Mouse (Mus musculus) embryonic facial prominence, embryonic 15.5 days (tissue): ENCODE measurements around the gene Prdm8. TPM values are rescaled to one million over a fixed set of nuclear protein-coding genes. Genes with fewer than 3 reads are reported as not detected.

Experiments used
- ATAC-seq: fragments of 200-750 bp; cut with Nextera tagmentation; 2 replicates; pipeline ENCODE4 v1.8.0; 2017; ENCODE audit warnings: low read depth, moderate TSS enrichment; ENCODE audit not compliant: insufficient number of reproducible peaks, low FRiP score, low TSS enrichment
- H3K27ac ChIP-seq: fragments of 300-500 bp; sonication (generic); replicated peaks from 2 replicates; pipeline ENCODE4 v1.5.1; 2015; ENCODE audit warnings: mild to moderate bottlenecking, inconsistent platforms
- H3K27me3 ChIP-seq: fragments of 300-500 bp; sonication (generic); 2 replicates; pipeline ENCODE4 v1.6.1; 2015; ENCODE audit warnings: inconsistent platforms
- H3K36me3 ChIP-seq: fragments of 300-500 bp; sonication (generic); 2 replicates; pipeline ENCODE4 v1.6.1; 2015; ENCODE audit warnings: mild to moderate bottlenecking, inconsistent platforms
- H3K4me1 ChIP-seq: fragments of 300-500 bp; sonication (generic); 2 replicates; pipeline ENCODE4 v1.6.1; 2015; ENCODE audit warnings: inconsistent platforms
- H3K4me2 ChIP-seq: fragments of 300-500 bp; sonication (generic); replicated peaks from 2 replicates; pipeline ENCODE4 v1.6.1; 2015; ENCODE audit warnings: mild to moderate bottlenecking, inconsistent platforms
- H3K4me3 ChIP-seq: fragments of 300-500 bp; sonication (generic); replicated peaks from 2 replicates; pipeline ENCODE4 v1.5.1; 2015; ENCODE audit warnings: mild to moderate bottlenecking, inconsistent platforms
- H3K9ac ChIP-seq: fragments of 300-500 bp; sonication (generic); 2 replicates; pipeline ENCODE4 v1.6.1; 2015; ENCODE audit warnings: inconsistent platforms
- H3K9me3 ChIP-seq: fragments of 300-500 bp; sonication (generic); replicated peaks from 2 replicates; pipeline ENCODE4 v1.6.1; 2016; ENCODE audit warnings: inconsistent platforms
- WGBS: fragments of 180-500 bp; shearing (Covaris S2); methylation state at CpG from one replicate; pipeline ENCODE4 v1.1.7; 2015; 5-methylcytosine and 5-hydroxymethylcytosine counted together
- polyA plus RNA-seq: library from polyadenylated mRNA; unstranded; fragments of >200 nt; fragmentation: Nextera tagmentation; extraction: Ambion mirVana; gene quantifications from 2 replicates; pipeline ENCODE4 v1.2.1, GENCODE M21; 2015

Prdm8 gene
- polyA plus RNA-seq, 1 experiment from 2014 or later = 0.19 TPM

- Histone ChIP-seq H3K4me1 (peaks cover 14% of the 10 kb centered on the region), H3K4me3 (no peak overlapping the region), H3K4me2 (no peak overlapping the region), H3K9me3 (no peaks in the 10 kb centered on the region), H3K36me3 (no peaks in the 10 kb centered on the region), H3K9ac (no peak overlapping the region), H3K27me3 (peaks cover 89% of the 10 kb centered on the region), H3K27ac (no peak overlapping the region)
- ATAC-seq = no peak
These were observed 6.7 kb downstream of the Prdm8 start for GRCm38 (mm10) chr5:98173694-98174093.

GRCm38 (mm10) chr5:98179606-98180005 lies 12.6 kb downstream of the Prdm8 start:
- WGBS = 4% methylated on average over 12 of the region's 12 CpGs
- no peak for ATAC-seq
- H3K36me3 ChIP-seq = no peaks in the 10 kb centered on the region
- no peaks in the 10 kb centered on the region for H3K9me3 ChIP-seq
- peaks cover 19% of the 10 kb centered on the region for H3K4me1 ChIP-seq
- no peak overlapping the region for H3K27ac ChIP-seq
- no peak overlapping the region for H3K4me2 ChIP-seq
- H3K9ac ChIP-seq = no peak overlapping the region
- H3K4me3 ChIP-seq = no peak overlapping the region
- peaks cover 93% of the 10 kb centered on the region for H3K27me3 ChIP-seq

GRCm38 (mm10) chr5:98180461-98180887 lies 13.5 kb downstream of the Prdm8 start:
- H3K9ac ChIP-seq = no peak overlapping the region
- H3K4me3 ChIP-seq = peak overlapping the region; percentile 16; the same call in 1 of the 2 replicates
- under 1% methylated on average over 19 of the region's 19 CpGs for WGBS
- H3K4me2 ChIP-seq = peak overlapping the region; percentile 29; the same call in 1 of the 2 replicates
- peaks cover 95% of the 10 kb centered on the region for H3K27me3 ChIP-seq
- H3K36me3 ChIP-seq = no peaks in the 10 kb centered on the region
- no peak overlapping the region for H3K27ac ChIP-seq
- no peak for ATAC-seq
- peaks cover 27% of the 10 kb centered on the region for H3K4me1 ChIP-seq
- no peaks in the 10 kb centered on the region for H3K9me3 ChIP-seq

GRCm38 (mm10) chr5:98180888-98181635 lies 14.1 kb downstream of the Prdm8 start:
- WGBS = under 1% methylated on average over 27 of the region's 27 CpGs
- H3K9ac ChIP-seq = no peak overlapping the region

GRCm38 (mm10) chr5:98181686-98182602 lies 14.9 kb downstream of the Prdm8 start:
- Histone ChIP-seq H3K4me3 (no peak overlapping the region), H3K4me1 (peaks cover 40% of the 10 kb centered on the region)
- 3% methylated on average over 16 of the region's 16 CpGs for WGBS

More at GRCm38 (mm10) chr5:98180888-98181635, 14.1 kb downstream of the Prdm8 start:
- H3K4me1 ChIP-seq = peaks cover 33% of the 10 kb centered on the region
- no peaks in the 10 kb centered on the region for H3K36me3 ChIP-seq
- peaks cover 96% of the 10 kb centered on the region for H3K27me3 ChIP-seq
- no peak overlapping the region for H3K27ac ChIP-seq
- no peak for ATAC-seq
- H3K4me2 ChIP-seq = peak overlapping the region; percentile 29; the same call in 1 of the 2 replicates
- no peaks in the 10 kb centered on the region for H3K9me3 ChIP-seq
- peak overlapping the region; percentile 16; the same call in 1 of the 2 replicates for H3K4me3 ChIP-seq

GRCm38 (mm10) chr5:98182603-98182920 lies 15.6 kb downstream of the Prdm8 start:
- H3K4me2 ChIP-seq = no peak overlapping the region
- 2% methylated on average over 5 of the region's 5 CpGs for WGBS
- no peak for ATAC-seq
- no peak overlapping the region for H3K4me3 ChIP-seq
- H3K27me3 ChIP-seq = peaks cover 94% of the 10 kb centered on the region
- H3K9me3 ChIP-seq = no peaks in the 10 kb centered on the region
- H3K36me3 ChIP-seq = no peaks in the 10 kb centered on the region
- H3K27ac ChIP-seq = no peak overlapping the region
- H3K4me1 ChIP-seq = peaks cover 40% of the 10 kb centered on the region
- H3K9ac ChIP-seq = no peak overlapping the region

More at GRCm38 (mm10) chr5:98181686-98182602, 14.9 kb downstream of the Prdm8 start:
- no peaks in the 10 kb centered on the region for H3K36me3 ChIP-seq
- no peak overlapping the region for H3K9ac ChIP-seq
- no peak for ATAC-seq
- H3K9me3 ChIP-seq = no peaks in the 10 kb centered on the region
- H3K27ac ChIP-seq = no peak overlapping the region
- H3K4me2 ChIP-seq = no peak overlapping the region
- peaks cover 96% of the 10 kb centered on the region for H3K27me3 ChIP-seq

GRCm38 (mm10) chr5:98183031-98183595 lies 16.1 kb downstream of the Prdm8 start:
- H3K36me3 ChIP-seq = no peaks in the 10 kb centered on the region
- H3K27ac ChIP-seq = no peak overlapping the region
- WGBS = 5% methylated on average over 14 of the region's 14 CpGs
- no peak for ATAC-seq
- H3K4me1 ChIP-seq = peaks cover 40% of the 10 kb centered on the region
- no peak overlapping the region for H3K4me2 ChIP-seq
- H3K9ac ChIP-seq = no peak overlapping the region
- no peaks in the 10 kb centered on the region for H3K9me3 ChIP-seq
- H3K27me3 ChIP-seq = peaks cover 94% of the 10 kb centered on the region
- H3K4me3 ChIP-seq = no peak overlapping the region

GRCm38 (mm10) chr5:98184281-98184910 lies 17.4 kb downstream of the Prdm8 start:
- no peak for ATAC-seq
- Histone ChIP-seq H3K27ac (no peak overlapping the region), H3K27me3 (peaks cover 94% of the 10 kb centered on the region), H3K4me1 (peaks cover 44% of the 10 kb centered on the region), H3K4me2 (no peak overlapping the region; the same call in 1 of the 2 replicates), H3K9me3 (no peaks in the 10 kb centered on the region), H3K9ac (no peak overlapping the region), H3K36me3 (no peaks in the 10 kb centered on the region), H3K4me3 (no peak overlapping the region)
- WGBS = 4% methylated on average over 17 of the region's 17 CpGs

GRCm38 (mm10) chr5:98184971-98185805 lies 18.2 kb downstream of the Prdm8 start:
- Histone ChIP-seq H3K36me3 (no peaks in the 10 kb centered on the region), H3K4me3 (peak overlapping the region; percentile 55), H3K9me3 (no peaks in the 10 kb centered on the region), H3K27ac (no peak overlapping the region), H3K9ac (no peak overlapping the region), H3K4me1 (peaks cover 46% of the 10 kb centered on the region), H3K27me3 (peaks cover 94% of the 10 kb centered on the region), H3K4me2 (peak overlapping the region; percentile 95)
- peak; percentile 61 for ATAC-seq
- under 1% methylated on average over 87 of the region's 89 CpGs for WGBS
